Mouse (Mus musculus) adrenal gland, adult (tissue): ENCODE results near the gene Rundc3b.
A peak's percentile ranks its signal among the peaks of the same experiment; 100 is the strongest.

ENCODE experiments used
- DNase-seq, 2 experiments: peaks; one replicate each; pipeline ENCODE4 v3.0.0; 2022 to 2023; ENCODE audit warnings: low spot score in 1 of 2; ENCODE audit not compliant: inconsistent age in 2 of 2

The Rundc3b gene

DNA sequence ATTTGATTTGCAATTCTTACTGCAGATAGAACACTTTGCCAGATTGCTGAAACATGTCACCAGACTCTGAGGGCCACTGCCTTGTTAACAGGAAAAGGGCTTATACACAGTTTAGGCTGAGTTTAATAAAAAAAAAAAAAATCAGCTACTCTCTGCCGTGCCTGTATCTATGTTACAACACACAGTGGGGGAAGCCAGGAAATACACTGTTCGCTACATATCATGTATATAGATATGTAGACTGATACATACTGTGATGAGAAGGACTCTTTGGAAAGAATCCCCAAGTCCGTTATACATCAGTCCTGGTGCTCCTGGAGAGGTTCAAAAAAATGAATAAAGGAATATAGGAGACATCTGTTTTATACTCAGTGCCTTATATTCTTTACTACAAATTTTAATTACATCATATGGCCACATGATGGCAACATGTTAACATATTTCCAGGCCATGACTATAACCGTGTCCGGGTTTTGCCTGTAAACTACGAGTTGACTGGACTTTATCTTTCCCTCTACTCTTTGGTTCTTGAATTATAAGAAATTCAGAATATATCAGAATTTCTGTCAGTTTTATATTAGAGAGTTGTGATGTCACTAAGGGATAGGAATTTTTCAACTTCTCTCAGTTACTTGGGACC, 133.2 kb downstream of the Rundc3b start:
- peak in 1 of 2 experiments; percentile 63 for DNase-seq

DNA sequence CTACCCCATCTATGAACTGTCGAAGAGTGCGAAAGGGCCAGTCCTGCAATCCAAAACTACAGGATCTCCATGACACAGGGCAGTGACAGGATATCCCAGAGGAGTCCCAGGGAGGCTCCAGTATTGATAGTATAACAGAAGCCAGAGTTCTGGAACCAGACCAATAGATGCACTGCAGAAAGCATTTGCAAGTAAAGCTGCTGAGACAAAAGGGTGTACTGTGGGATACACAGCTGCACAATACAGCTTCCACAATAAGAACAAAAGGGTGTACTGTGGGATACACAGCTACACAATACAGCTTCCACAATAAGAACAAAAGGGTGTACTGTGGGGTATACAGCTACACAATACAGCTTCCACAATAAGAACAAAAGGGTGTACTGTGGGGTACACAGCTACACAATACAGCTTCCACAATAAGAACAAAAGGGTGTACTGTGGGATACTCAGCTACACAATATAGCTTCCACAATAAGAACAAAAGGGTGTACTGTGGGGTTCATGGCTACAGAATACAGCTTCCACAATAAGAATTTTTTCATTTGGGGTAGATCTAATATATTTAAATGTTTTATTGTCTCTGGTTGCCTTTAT, 134.0 kb downstream of the Rundc3b start:
- DNase-seq: no peak

DNA sequence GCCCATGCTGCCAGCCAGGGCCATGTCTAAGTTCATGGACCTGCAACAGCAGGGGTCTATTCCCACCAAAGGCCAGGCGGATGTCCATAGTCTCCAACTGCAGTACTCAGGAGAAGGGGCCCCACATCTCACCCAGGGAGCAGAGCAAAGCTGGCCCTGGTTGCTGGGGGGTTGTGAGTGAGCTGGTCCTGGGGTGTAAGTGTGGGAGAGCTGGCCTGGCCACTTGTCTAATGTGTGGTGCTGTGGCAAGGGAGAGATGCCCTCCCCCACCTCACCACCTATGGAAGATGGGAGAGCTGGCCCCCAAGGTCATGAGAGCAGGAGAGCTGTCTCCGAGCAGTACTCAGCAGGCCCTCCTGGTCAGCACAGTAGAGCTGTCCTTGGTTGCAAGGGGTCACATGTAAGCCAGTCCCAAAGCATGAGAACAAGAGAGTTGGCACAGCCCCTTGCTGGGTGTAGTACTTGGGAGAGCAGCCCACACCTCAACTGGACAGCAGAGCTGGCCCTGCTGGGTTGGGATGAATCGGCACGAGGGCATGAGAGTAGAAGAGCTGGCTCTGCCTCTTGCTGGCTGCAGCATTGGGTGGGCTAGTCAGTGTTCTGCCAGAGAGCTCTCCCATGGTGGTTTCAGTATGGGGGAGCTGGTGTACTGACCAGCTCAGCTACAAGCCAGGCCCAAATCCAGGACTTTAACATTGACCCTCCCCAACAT, 134.6 kb downstream of the Rundc3b start:
- DNase-seq: no peak

DNA sequence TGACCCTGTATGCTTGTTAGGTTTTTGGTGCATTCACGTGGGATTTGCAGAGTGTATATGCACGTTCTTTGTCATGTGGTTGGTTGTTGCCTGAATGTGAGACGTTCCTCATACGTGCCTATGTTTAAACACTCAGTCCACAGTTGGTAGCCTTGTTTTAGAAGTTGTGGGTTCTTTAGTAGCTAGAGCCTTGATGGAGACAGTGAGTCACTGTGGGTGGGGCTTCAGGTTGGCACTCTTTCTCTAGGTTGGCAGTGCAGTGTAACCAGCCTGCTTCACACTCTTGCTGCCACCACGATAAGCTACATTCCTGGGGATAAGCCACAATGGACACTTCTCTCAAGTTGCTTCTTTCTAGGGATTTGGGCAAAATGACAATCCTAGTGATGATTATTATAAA, 166.2 kb downstream of the Rundc3b start:
- DNase-seq: peak; percentile 5 to 39

DNA sequence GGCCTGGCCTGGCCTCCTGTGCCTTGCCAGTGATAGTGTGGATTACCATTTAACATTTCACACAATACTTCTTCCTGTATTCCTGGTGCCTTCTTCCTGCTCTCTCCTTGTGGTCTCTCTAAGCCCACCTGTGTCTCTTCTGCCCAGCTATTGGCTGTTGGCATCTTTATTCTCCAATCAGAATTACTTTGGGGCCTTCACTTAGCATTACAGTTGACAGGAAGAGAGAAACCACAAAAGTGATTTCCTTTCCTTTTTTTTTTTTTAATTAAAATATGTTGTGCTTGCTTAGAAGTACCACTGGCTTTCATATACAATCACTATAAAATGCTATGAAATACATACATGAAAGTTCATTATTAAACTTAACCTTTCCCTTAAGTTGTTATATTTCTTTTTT, 167.2 kb downstream of the Rundc3b start:
- no peak for DNase-seq
